Mouse (Mus musculus) limb, embryonic 11.5 days (tissue): ENCODE data around the gene Zfp81. TPM values are rescaled to one million over a fixed set of nuclear protein-coding genes. Genes with fewer than 3 reads are reported as not detected.
"Not testable (repeated sequence)": the region's sequence is repeated elsewhere in the genome, so short reads cannot be mapped to it uniquely, and the experiment has no call there.

Experiments
- ATAC-seq: fragments of 200-750 bp; cut with Nextera tagmentation; 2 replicates; pipeline ENCODE4 v1.8.0; 2017; ENCODE audit warnings: low read depth; ENCODE audit not compliant: insufficient number of reproducible peaks, low FRiP score, low TSS enrichment
- DNase-seq: peaks from one replicate; pipeline ENCODE4 v3.0.0-alpha.2; 2015; ENCODE audit warnings: low spot score
- H3K27ac ChIP-seq: fragments of 300-500 bp; sonication (generic); replicated peaks from 2 replicates; pipeline ENCODE4 v1.5.1; 2014; ENCODE audit warnings: low read depth, mild to moderate bottlenecking, low read length
- H3K27me3 ChIP-seq: fragments of 300-500 bp; sonication (generic); 2 replicates; pipeline ENCODE4 v1.6.1; 2014; ENCODE audit warnings: mild to moderate bottlenecking, low read length, mixed read lengths; ENCODE audit not compliant: control insufficient read depth, insufficient read depth
- H3K36me3 ChIP-seq: fragments of 300-500 bp; sonication (generic); 2 replicates; pipeline ENCODE4 v1.6.1; 2014; ENCODE audit warnings: mild to moderate bottlenecking, low read length, moderate library complexity, mixed read lengths; ENCODE audit not compliant: control insufficient read depth, insufficient read depth
- H3K4me1 ChIP-seq: fragments of 300-500 bp; sonication (generic); 2 replicates; pipeline ENCODE4 v1.6.1; 2014; ENCODE audit warnings: low read length, mixed read lengths; ENCODE audit not compliant: control insufficient read depth, insufficient read depth
- H3K4me2 ChIP-seq: fragments of 300-500 bp; sonication (generic); 2 replicates; pipeline ENCODE4 v1.6.1; 2014; ENCODE audit warnings: low read depth, mild to moderate bottlenecking, moderate library complexity; ENCODE audit not compliant: severe bottlenecking
- H3K4me3 ChIP-seq: fragments of 300-500 bp; sonication (generic); 2 replicates; pipeline ENCODE4 v1.5.1; 2014; ENCODE audit warnings: low read depth, low read length
- H3K9ac ChIP-seq: fragments of 300-500 bp; sonication (generic); 2 replicates; pipeline ENCODE4 v1.6.1; 2014; ENCODE audit warnings: mild to moderate bottlenecking, low read length
- H3K9me3 ChIP-seq: fragments of 300-500 bp; sonication (generic); 2 replicates; pipeline ENCODE4 v1.6.1; 2016; ENCODE audit warnings: low read length; ENCODE audit not compliant: control insufficient read depth
- WGBS: fragments of 180-500 bp; shearing (Covaris S2); extraction: QIAGEN DNeasy Blood & Tissue Kit; methylation state at CpG from one replicate; pipeline ENCODE4 v1.1.7; 2014; 5-methylcytosine and 5-hydroxymethylcytosine counted together
- polyA plus RNA-seq: library from polyadenylated mRNA; unstranded; fragments of >200 nt; fragmentation: Nextera tagmentation; extraction: Ambion mirVana; gene quantifications from 2 replicates; pipeline ENCODE4 v1.2.1, GENCODE M21; 2014

Gene Zfp81
- polyA plus RNA-seq = 15.4 and 17.1 TPM in 2 replicates

DNA sequence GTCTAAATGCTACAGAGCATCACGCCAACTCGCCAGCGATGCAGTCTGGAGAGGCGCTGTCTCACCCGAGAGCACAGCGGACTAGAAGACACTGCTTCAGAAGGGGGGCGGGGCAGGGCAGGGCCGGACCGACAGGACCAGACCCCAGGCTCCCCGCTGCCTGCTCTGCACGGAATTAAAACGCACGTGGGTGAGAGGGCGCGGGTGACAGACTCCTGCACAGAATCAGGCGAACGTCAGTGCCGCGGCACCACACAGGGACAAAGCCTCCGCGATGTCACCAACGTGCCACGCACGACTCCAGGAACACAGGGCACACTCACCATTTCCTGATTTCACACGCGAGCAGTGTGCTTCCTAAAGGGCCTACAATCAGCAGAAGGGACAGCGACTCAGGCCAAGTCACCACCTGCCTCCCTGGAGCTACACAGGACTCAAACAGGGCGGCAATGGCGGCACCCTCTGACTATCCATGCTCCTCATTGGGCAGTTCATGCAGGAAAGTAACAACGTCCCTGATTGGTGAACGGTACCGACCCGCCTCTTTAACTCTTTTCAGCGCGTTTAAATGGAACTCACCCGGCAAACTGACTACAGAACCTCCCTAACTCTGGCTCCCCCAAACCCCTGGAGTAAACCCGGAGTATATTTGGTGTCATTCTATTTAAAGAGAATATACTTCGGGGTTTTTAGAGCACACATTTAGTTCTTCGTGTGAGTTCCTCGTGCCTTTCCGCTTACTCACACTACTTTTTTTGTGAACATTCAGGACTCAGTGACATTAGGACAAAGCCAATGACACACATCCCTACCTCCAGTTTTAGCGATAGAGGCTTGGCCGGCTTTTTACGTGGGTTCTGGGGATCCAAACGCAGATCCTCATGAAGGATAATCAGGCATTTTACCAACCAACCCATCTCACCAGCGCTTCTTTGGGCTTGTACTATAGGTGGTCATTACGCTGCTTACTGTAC is at the start of gene Zfp81:
Zfp81 (minus strand) TSS at position 468 of the 974 bp plus-strand sequence.
- H3K9ac ChIP-seq = peak within 1 kb of the TSS; percentile 86
- 4% methylated on average over 47 of the region's 47 CpGs for WGBS
- DNase-seq (peak; percentile 89), ATAC-seq (peak; percentile 100)
- no peaks in the 10 kb centered on the region for H3K4me1 ChIP-seq
- no peaks in the 10 kb centered on the region for H3K36me3 ChIP-seq
- no peaks in the 10 kb centered on the region for H3K27me3 ChIP-seq
- H3K4me3 ChIP-seq = peak within 1 kb of the TSS; percentile 92
- H3K4me2 ChIP-seq = peak within 1 kb of the TSS; percentile 67
- peak within 1 kb of the TSS; percentile 62 for H3K27ac ChIP-seq
- H3K9me3 ChIP-seq = no peaks in the 10 kb centered on the region

DNA sequence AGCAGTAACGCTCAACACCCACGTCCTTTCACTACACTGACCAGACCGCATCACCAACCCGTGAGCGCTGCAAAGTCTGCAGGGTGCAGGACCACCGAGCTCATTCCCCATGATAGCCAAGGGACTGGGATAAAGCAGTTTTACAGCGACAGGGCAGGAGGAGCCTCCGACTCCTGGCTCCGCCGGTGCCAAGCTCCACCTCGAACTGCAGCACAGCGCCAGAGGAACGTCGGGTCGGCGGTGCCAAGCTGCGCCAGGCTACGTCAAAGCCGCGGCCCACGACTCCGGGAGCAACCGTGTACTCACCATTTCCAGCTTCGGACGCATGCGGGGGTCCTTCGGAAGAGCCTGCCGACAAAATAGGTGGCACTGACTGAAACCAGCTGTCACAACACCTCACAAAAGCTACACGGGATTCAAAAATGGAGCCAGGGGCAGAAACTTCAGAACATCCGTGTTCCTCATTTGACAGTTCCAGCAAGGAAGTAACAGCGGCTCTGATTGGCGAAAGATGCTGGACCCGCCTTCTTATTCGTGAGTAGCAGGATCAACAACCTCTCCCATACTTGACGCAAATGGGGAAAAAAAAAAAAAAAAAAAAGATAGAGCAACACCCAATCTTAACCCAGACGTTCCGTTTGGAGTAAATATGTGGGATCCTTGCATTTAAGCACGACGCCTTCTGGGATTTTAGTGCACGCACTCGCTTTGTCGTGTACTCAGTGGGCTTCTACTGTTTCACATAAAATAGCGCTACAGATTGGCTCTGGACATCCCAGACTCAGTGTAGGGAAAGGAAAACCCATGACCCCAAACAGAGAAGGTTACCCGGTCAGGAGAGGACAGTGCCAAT is 35.7 kb upstream of the Zfp81 start, which contains the start of gene Zfp101:
Zfp101 (minus strand) TSS at position 460 of the 853 bp plus-strand sequence.
- H3K4me1 ChIP-seq = no peaks in the 10 kb centered on the region
- H3K27me3 ChIP-seq = no peaks in the 10 kb centered on the region
- peak within 1 kb of the TSS; percentile 42; the same call in 1 of the 2 replicates for H3K27ac ChIP-seq
- no peaks in the 10 kb centered on the region for H3K36me3 ChIP-seq
- peak within 1 kb of the TSS; percentile 73 for H3K9ac ChIP-seq
- H3K4me3 ChIP-seq = peak within 1 kb of the TSS; percentile 92
- ATAC-seq (peak; percentile 95), DNase-seq (peak; percentile 90)
- under 1% methylated on average over 44 of the region's 44 CpGs for WGBS
- peak within 1 kb of the TSS; percentile 63 for H3K4me2 ChIP-seq
- H3K9me3 ChIP-seq = no peaks in the 10 kb centered on the region

DNA sequence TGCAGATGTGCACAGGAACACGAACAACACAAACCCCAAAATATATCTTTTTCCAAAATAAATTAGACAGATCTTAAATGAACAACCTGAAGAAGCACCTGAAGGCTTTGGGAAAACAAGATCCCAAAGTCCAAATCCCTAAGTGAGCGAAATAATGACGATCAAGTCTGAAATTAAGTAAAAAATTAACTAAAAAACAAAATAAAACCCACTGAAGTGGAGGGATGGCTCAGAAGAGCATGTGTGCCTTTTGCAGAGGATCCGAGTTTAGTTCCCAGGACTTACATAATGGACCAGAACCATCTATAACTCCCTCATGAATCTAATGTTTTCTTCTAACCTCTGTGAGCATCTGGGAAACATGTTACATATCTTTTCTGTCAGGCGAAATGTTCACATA is 33.6 kb upstream of the Zfp81 start:
- H3K9me3 ChIP-seq = no peaks in the 10 kb centered on the region
- no peak overlapping the region for H3K4me3 ChIP-seq
- no peak overlapping the region for H3K27ac ChIP-seq
- H3K36me3 ChIP-seq = no peaks in the 10 kb centered on the region
- no peak overlapping the region for H3K4me2 ChIP-seq
- no peak for DNase-seq
- H3K27me3 ChIP-seq = no peaks in the 10 kb centered on the region
- H3K4me1 ChIP-seq = no peaks in the 10 kb centered on the region
- H3K9ac ChIP-seq = no peak overlapping the region
- 95% methylated on average over 5 of the region's 5 CpGs for WGBS
- ATAC-seq = no peak

DNA sequence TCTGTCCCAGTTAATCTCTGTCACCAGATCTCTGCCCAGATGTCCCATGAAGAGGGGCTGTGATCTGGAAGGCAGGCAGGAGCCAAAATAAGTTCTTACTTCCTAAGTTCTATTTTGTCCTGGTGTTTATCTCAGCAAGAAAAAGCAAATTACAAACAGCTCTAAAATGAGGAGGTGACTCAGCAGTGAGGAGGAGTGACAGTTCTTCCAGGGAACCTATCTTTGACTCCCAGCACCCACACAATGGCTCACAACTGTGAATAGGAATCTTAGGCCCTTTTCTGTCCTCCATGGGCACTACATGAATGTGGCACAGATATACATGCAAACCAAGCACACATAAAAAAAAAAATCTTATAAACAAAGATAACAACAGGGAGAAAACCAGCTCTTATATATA is 27.0 kb upstream of the Zfp81 start:
- Histone ChIP-seq H3K36me3 (peaks cover 21% of the 10 kb centered on the region; the same call in 1 of the 2 replicates), H3K9ac (no peak overlapping the region), H3K4me2 (no peak overlapping the region), H3K4me1 (no peaks in the 10 kb centered on the region), H3K4me3 (no peak overlapping the region), H3K9me3 (no peaks in the 10 kb centered on the region), H3K27me3 (no peaks in the 10 kb centered on the region), H3K27ac (no peak overlapping the region)
- DNase-seq (no peak), ATAC-seq (no peak)

GRCm38 (mm10) chr17:33372795-33373194 is 14.1 kb upstream of the Zfp81 start:
- ATAC-seq = no peak
- Histone ChIP-seq H3K9ac (no peak overlapping the region), H3K4me1 (no peaks in the 10 kb centered on the region), H3K36me3 (0 out of 2 replicates have a peak, but pooled peaks cover 3% of the 10 kb centered on the region), H3K9me3 (no peaks in the 10 kb centered on the region), H3K4me2 (no peak overlapping the region), H3K27me3 (no peaks in the 10 kb centered on the region), H3K27ac (no peak overlapping the region), H3K4me3 (no peak overlapping the region)
- WGBS = 91% methylated on average over 3 of the region's 3 CpGs
- no peak for DNase-seq

DNA sequence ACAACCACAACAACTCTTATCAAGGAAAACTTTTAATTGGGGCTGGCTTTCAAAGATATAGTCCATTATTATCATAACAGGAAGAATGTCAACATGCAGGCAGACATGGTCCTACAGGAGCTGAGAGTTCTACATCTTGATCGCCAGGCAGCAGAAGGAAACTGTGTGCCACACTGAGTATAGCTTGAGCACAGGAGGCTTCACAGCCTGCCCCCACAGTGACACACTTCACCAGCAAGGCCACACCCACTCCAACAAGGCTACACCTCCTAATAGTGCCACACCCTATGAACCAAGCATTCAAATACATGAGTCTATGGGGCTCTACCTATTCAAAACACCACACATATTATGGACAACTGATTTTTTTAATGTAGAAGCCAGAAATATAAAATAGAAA is 5.7 kb downstream of the Zfp81 start:
- H3K36me3 ChIP-seq = no peaks in the 10 kb centered on the region
- H3K9ac ChIP-seq = no peak overlapping the region
- no peaks in the 10 kb centered on the region for H3K27me3 ChIP-seq
- no peak overlapping the region for H3K4me3 ChIP-seq
- no peaks in the 10 kb centered on the region for H3K4me1 ChIP-seq
- ATAC-seq = no peak
- no peaks in the 10 kb centered on the region for H3K9me3 ChIP-seq
- WGBS = 100% methylated on average over 1 of the region's 1 CpGs
- DNase-seq = no peak
- no peak overlapping the region for H3K4me2 ChIP-seq
- H3K27ac ChIP-seq = no peak overlapping the region

DNA sequence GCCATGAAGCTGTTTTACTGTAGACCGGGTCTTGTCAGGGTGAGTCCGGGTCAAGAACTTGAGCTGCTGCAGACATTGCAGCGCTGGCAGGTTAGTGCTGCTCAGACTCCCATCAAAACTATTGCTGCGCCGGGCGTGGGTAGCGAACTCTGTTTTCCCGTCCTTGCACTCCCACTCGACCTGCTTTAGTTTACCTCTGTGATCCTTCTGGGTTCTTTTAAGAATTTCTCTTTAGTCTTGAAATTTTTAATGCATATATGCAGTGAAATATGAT is 68.9 kb downstream of the Zfp81 start:
- H3K9ac ChIP-seq, DNase-seq, H3K27me3 ChIP-seq, H3K4me2 ChIP-seq, H3K9me3 ChIP-seq, H3K4me1 ChIP-seq, H3K27ac ChIP-seq, H3K36me3 ChIP-seq, H3K4me3 ChIP-seq: not testable (repeated sequence)
- ATAC-seq = peak; percentile 51
- no CpG with 5 or more reads among the region's 9 CpGs for WGBS

- H3K9me3 ChIP-seq, H3K36me3 ChIP-seq, DNase-seq, H3K4me3 ChIP-seq, H3K4me2 ChIP-seq, H3K27me3 ChIP-seq, H3K9ac ChIP-seq, H3K27ac ChIP-seq, H3K4me1 ChIP-seq: not testable (repeated sequence)
- ATAC-seq = peak; percentile 98
- WGBS = no CpG with 5 or more reads among the region's 25 CpGs
Observed at GRCm38 (mm10) chr17:33289039-33289875, 69.4 kb downstream of the Zfp81 start, which contains the start of gene Zfp955b. Zfp955b (plus strand) TSS chr17:33289544.
